Mouse (Mus musculus): Measurements from ENCODE around the gene Pom121l2.

- TF ChIP-seq POLR2A (IDR thresholded peaks at IDR 0.05; ENCODE audit: low read depth, low read length) (no peak), CTCF (IDR thresholded peaks at IDR 0.05; ENCODE audit: borderline replicate concordance, insufficient read depth, low read length) (no peak)
These were observed 56.4 kb downstream of the Pom121l2 start for GRCm38 (mm10) chr13:22037415-22037814.
